Mouse (Mus musculus): ENCODE results near the gene Lonrf2. TPM values are rescaled to one million over a fixed set of nuclear protein-coding genes. Genes with fewer than 3 reads are reported as not detected.

Gene Lonrf2
- polyA plus RNA-seq, 1 experiment from 2014 or later: 8.0 TPM

GRCm38 (mm10) chr1:38860867-38861524 lies 24.5 kb upstream of the Lonrf2 start:
- Histone ChIP-seq H3K9ac (no peak overlapping the region), H3K27ac (no peak overlapping the region), H3K4me2 (replicated peaks) (no peak overlapping the region), H3K27me3 (replicated peaks) (no peaks in the 10 kb centered on the region), H3K36me3 (peaks cover 21% of the 10 kb centered on the region), H3K9me3 (no peaks in the 10 kb centered on the region), H3K4me1 (no peaks in the 10 kb centered on the region), H3K4me3 (no peak overlapping the region)
- 89% methylated on average over 9 of the region's 9 CpGs for WGBS
- no peak for ATAC-seq (ENCODE audit: low FRiP score, low read depth)

GRCm38 (mm10) chr1:38860207-38860606 lies 23.7 kb upstream of the Lonrf2 start:
- no peak overlapping the region for H3K27ac ChIP-seq
- peaks cover 13% of the 10 kb centered on the region for H3K36me3 ChIP-seq
- H3K27me3 ChIP-seq (replicated peaks): no peaks in the 10 kb centered on the region
- 91% methylated on average over 5 of the region's 5 CpGs for WGBS
- H3K4me1 ChIP-seq: no peaks in the 10 kb centered on the region
- ATAC-seq (ENCODE audit: low FRiP score, low read depth): no peak
- no peak overlapping the region for H3K9ac ChIP-seq
- H3K4me3 ChIP-seq: no peak overlapping the region
- no peaks in the 10 kb centered on the region for H3K9me3 ChIP-seq
- H3K4me2 ChIP-seq (replicated peaks): no peak overlapping the region

- H3K9ac ChIP-seq: no peak overlapping the region
- H3K9me3 ChIP-seq: no peaks in the 10 kb centered on the region
- no peak overlapping the region for H3K4me3 ChIP-seq
- ATAC-seq (ENCODE audit: low FRiP score, low read depth): no peak
- WGBS: 15% methylated on average over 3 of the region's 3 CpGs
- no peaks in the 10 kb centered on the region for H3K36me3 ChIP-seq
- no peaks in the 10 kb centered on the region for H3K4me1 ChIP-seq
- peaks cover 13% of the 10 kb centered on the region; the same call in 1 of the 2 replicates for H3K27me3 ChIP-seq (replicated peaks)
- no peak overlapping the region for H3K4me2 ChIP-seq (replicated peaks)
- no peak overlapping the region for H3K27ac ChIP-seq
Measured at GRCm38 (mm10) chr1:38856196-38856595, 19.7 kb upstream of the Lonrf2 start.

- H3K4me3 ChIP-seq: no peak overlapping the region
- H3K9me3 ChIP-seq: no peaks in the 10 kb centered on the region
- no peak for ATAC-seq (ENCODE audit: low FRiP score, low read depth)
- peaks cover 10% of the 10 kb centered on the region for H3K4me1 ChIP-seq
- H3K27ac ChIP-seq: no peak overlapping the region
- no peak overlapping the region for H3K4me2 ChIP-seq (replicated peaks)
- no peak overlapping the region for H3K9ac ChIP-seq
- WGBS: 56% methylated on average over 2 of the region's 2 CpGs
- no peaks in the 10 kb centered on the region for H3K36me3 ChIP-seq
- H3K27me3 ChIP-seq (replicated peaks): peaks cover 22% of the 10 kb centered on the region; the same call in 1 of the 2 replicates
Measured at GRCm38 (mm10) chr1:38852250-38852649, 15.7 kb upstream of the Lonrf2 start.

- H3K9me3 ChIP-seq: no peaks in the 10 kb centered on the region
- H3K36me3 ChIP-seq: no peaks in the 10 kb centered on the region
- no peak overlapping the region for H3K9ac ChIP-seq
- H3K27ac ChIP-seq: no peak overlapping the region
- no peak for ATAC-seq (ENCODE audit: low FRiP score, low read depth)
- no peak overlapping the region for H3K4me3 ChIP-seq
- H3K4me2 ChIP-seq (replicated peaks): no peak overlapping the region
- H3K27me3 ChIP-seq (replicated peaks): peaks cover 26% of the 10 kb centered on the region; the same call in 1 of the 2 replicates
- WGBS: 94% methylated on average over 2 of the region's 2 CpGs
- peaks cover 13% of the 10 kb centered on the region for H3K4me1 ChIP-seq
Measured at GRCm38 (mm10) chr1:38850650-38851049, 14.1 kb upstream of the Lonrf2 start.

- Histone ChIP-seq H3K9ac (no peak overlapping the region), H3K4me3 (no peak overlapping the region), H3K27me3 (replicated peaks) (peaks cover 20% of the 10 kb centered on the region; the same call in 1 of the 2 replicates), H3K4me1 (peaks cover 13% of the 10 kb centered on the region), H3K36me3 (no peaks in the 10 kb centered on the region), H3K9me3 (no peaks in the 10 kb centered on the region), H3K4me2 (replicated peaks) (peak overlapping the region; percentile 49; the same call in 1 of the 2 replicates), H3K27ac (no peak overlapping the region)
- WGBS: 29% methylated on average over 2 of the region's 2 CpGs
- ATAC-seq (ENCODE audit: low FRiP score, low read depth): 0 out of 2 replicates have a peak, but pooled peaks have one; percentile 36
Measured at GRCm38 (mm10) chr1:38848451-38849289, 12.2 kb upstream of the Lonrf2 start.

- ATAC-seq (ENCODE audit: low FRiP score, low read depth): peak; percentile 91
- peaks cover 13% of the 10 kb centered on the region for H3K4me1 ChIP-seq
- no peak overlapping the region for H3K27ac ChIP-seq
- WGBS: 18% methylated on average over 11 of the region's 11 CpGs
- H3K9me3 ChIP-seq: no peaks in the 10 kb centered on the region
- no peaks in the 10 kb centered on the region for H3K36me3 ChIP-seq
- H3K4me2 ChIP-seq (replicated peaks): peak overlapping the region; percentile 49
- H3K27me3 ChIP-seq (replicated peaks): peaks cover 20% of the 10 kb centered on the region; the same call in 1 of the 2 replicates
- H3K4me3 ChIP-seq: peak overlapping the region; percentile 22; the same call in 1 of the 2 replicates
- H3K9ac ChIP-seq: no peak overlapping the region
Measured at GRCm38 (mm10) chr1:38847975-38848374, 11.5 kb upstream of the Lonrf2 start.

GRCm38 (mm10) chr1:38843275-38843674 lies 6.8 kb upstream of the Lonrf2 start:
- no peak for ATAC-seq (ENCODE audit: low FRiP score, low read depth)
- 47% methylated on average over 4 of the region's 4 CpGs for WGBS

GRCm38 (mm10) chr1:38842861-38843260 lies 6.3 kb upstream of the Lonrf2 start:
- WGBS: 100% methylated on average over 1 of the region's 1 CpGs
- Histone ChIP-seq H3K4me1 (peaks cover 9% of the 10 kb centered on the region), H3K36me3 (no peaks in the 10 kb centered on the region), H3K27me3 (replicated peaks) (peaks cover 11% of the 10 kb centered on the region; the same call in 1 of the 2 replicates), H3K9me3 (no peaks in the 10 kb centered on the region), H3K4me2 (replicated peaks) (no peak overlapping the region), H3K4me3 (no peak overlapping the region), H3K9ac (no peak overlapping the region), H3K27ac (no peak overlapping the region)
- no peak for ATAC-seq (ENCODE audit: low FRiP score, low read depth)

More at GRCm38 (mm10) chr1:38843275-38843674, 6.8 kb upstream of the Lonrf2 start:
- Histone ChIP-seq H3K36me3 (no peaks in the 10 kb centered on the region), H3K4me3 (no peak overlapping the region), H3K27ac (no peak overlapping the region), H3K4me2 (replicated peaks) (no peak overlapping the region), H3K4me1 (peaks cover 13% of the 10 kb centered on the region), H3K27me3 (replicated peaks) (peaks cover 8% of the 10 kb centered on the region; the same call in 1 of the 2 replicates), H3K9me3 (no peaks in the 10 kb centered on the region), H3K9ac (no peak overlapping the region)

GRCm38 (mm10) chr1:38839944-38840343 lies 3.4 kb upstream of the Lonrf2 start:
- Histone ChIP-seq H3K27ac (no peak overlapping the region), H3K9me3 (no peaks in the 10 kb centered on the region), H3K4me3 (no peak overlapping the region), H3K36me3 (no peaks in the 10 kb centered on the region), H3K4me1 (peaks cover 11% of the 10 kb centered on the region; the same call in 1 of the 2 replicates), H3K9ac (no peak overlapping the region), H3K4me2 (replicated peaks) (no peak overlapping the region), H3K27me3 (replicated peaks) (peaks cover 11% of the 10 kb centered on the region; the same call in 1 of the 2 replicates)
- WGBS: 48% methylated on average over 1 of the region's 1 CpGs
- no peak for ATAC-seq (ENCODE audit: low FRiP score, low read depth)

GRCm38 (mm10) chr1:38835568-38836476 lies 689 bp downstream of the Lonrf2 start:
- 2% methylated on average over 103 of the region's 103 CpGs for WGBS

More at GRCm38 (mm10) chr1:38835568-38836476, 689 bp downstream of the Lonrf2 start:
- peak overlapping the region; percentile 89 for H3K9ac ChIP-seq
- peaks cover 11% of the 10 kb centered on the region; the same call in 1 of the 2 replicates for H3K27me3 ChIP-seq (replicated peaks)
- H3K4me2 ChIP-seq (replicated peaks): peak overlapping the region; percentile 99
- H3K36me3 ChIP-seq: peaks cover 7% of the 10 kb centered on the region; the same call in 1 of the 2 replicates
- peak overlapping the region; percentile 82 for H3K27ac ChIP-seq
- peaks cover 17% of the 10 kb centered on the region; the same call in 1 of the 2 replicates for H3K4me1 ChIP-seq
- H3K4me3 ChIP-seq: peak overlapping the region; percentile 71
- peak; percentile 74 for ATAC-seq (ENCODE audit: low FRiP score, low read depth)
- no peaks in the 10 kb centered on the region for H3K9me3 ChIP-seq
